Mouse (Mus musculus): ENCODE results near the gene Krtcap2. TPM values are rescaled to one million over a fixed set of nuclear protein-coding genes. Genes with fewer than 3 reads are reported as not detected.

The Krtcap2 gene
- 189 and 252 TPM in 2 replicates for polyA plus RNA-seq (2012; rRNA removed)

GRCm38 (mm10) chr3:89245688-89246171 lies at the start of gene Krtcap2:
Gene Krtcap2, plus strand, starts transcription at chr3:89245966.
- peak within 1 kb of the TSS; percentile 82 for H3K4me3 ChIP-seq (replicated peaks; ENCODE audit: extremely low read depth, low read depth, low read length)
- H3K4me1 ChIP-seq (ENCODE audit: control insufficient read depth, insufficient read depth, low read length), result peaks cover 10% of the 10 kb centered on the region
- peak; percentile 36 for DNase-seq
- TF ChIP-seq POLR2A (IDR thresholded peaks at IDR 0.05; ENCODE audit: borderline replicate concordance, extremely low read depth, low read depth, low read length), result no peak
- no peak for TF ChIP-seq CTCF (IDR thresholded peaks at IDR 0.05; ENCODE audit: insufficient read depth, low read length)
- 4% methylated on average over 20 of the region's 20 CpGs for WGBS

GRCm38 (mm10) chr3:89195979-89196877 lies 49.5 kb upstream of the Krtcap2 start:
- TF ChIP-seq CTCF (IDR thresholded peaks at IDR 0.05; ENCODE audit: insufficient read depth, low read length) (peak; percentile 40; the same call in 1 of the 2 replicates), POLR2A (IDR thresholded peaks at IDR 0.05; ENCODE audit: borderline replicate concordance, extremely low read depth, low read depth, low read length) (peak; percentile 88; the same call in 1 of the 2 replicates)
- peaks cover 3% of the 10 kb centered on the region; the same call in 1 of the 2 replicates for H3K4me1 ChIP-seq (ENCODE audit: control insufficient read depth, insufficient read depth, low read length)
- peak; percentile 80 for DNase-seq
- WGBS, result 5% methylated on average over 33 of the region's 33 CpGs
- peak overlapping the region; percentile 82 for H3K4me3 ChIP-seq (replicated peaks; ENCODE audit: extremely low read depth, low read depth, low read length)

GRCm38 (mm10) chr3:89199839-89200238 lies 45.9 kb upstream of the Krtcap2 start:
- WGBS, result 51% methylated on average over 3 of the region's 3 CpGs

GRCm38 (mm10) chr3:89202253-89203141 lies 43.3 kb upstream of the Krtcap2 start, which contains the start of gene Gba:
Gene Gba, plus strand, starts transcription at chr3:89202928.
- peak within 1 kb of the TSS; percentile 89 for H3K4me3 ChIP-seq (replicated peaks; ENCODE audit: extremely low read depth, low read depth, low read length)
- 19% methylated on average over 13 of the region's 13 CpGs for WGBS
- TF ChIP-seq POLR2A (IDR thresholded peaks at IDR 0.05; ENCODE audit: borderline replicate concordance, extremely low read depth, low read depth, low read length) (no peak; the same call in 1 of the 2 replicates), CTCF (IDR thresholded peaks at IDR 0.05; ENCODE audit: insufficient read depth, low read length) (no peak)
- H3K4me1 ChIP-seq (ENCODE audit: control insufficient read depth, insufficient read depth, low read length), result peaks cover 4% of the 10 kb centered on the region; the same call in 1 of the 2 replicates
- DNase-seq, result peak; percentile 88

More at GRCm38 (mm10) chr3:89199839-89200238, 45.9 kb upstream of the Krtcap2 start:
- Histone ChIP-seq H3K4me1 (ENCODE audit: control insufficient read depth, insufficient read depth, low read length) (peaks cover 6% of the 10 kb centered on the region; the same call in 1 of the 2 replicates), H3K4me3 (replicated peaks; ENCODE audit: extremely low read depth, low read depth, low read length) (no peak overlapping the region)
- TF ChIP-seq CTCF (IDR thresholded peaks at IDR 0.05; ENCODE audit: insufficient read depth, low read length) (no peak), POLR2A (IDR thresholded peaks at IDR 0.05; ENCODE audit: borderline replicate concordance, extremely low read depth, low read depth, low read length) (no peak)
- no peak for DNase-seq

- peak overlapping the region; percentile 89 for H3K4me3 ChIP-seq (replicated peaks; ENCODE audit: extremely low read depth, low read depth, low read length)
- DNase-seq, result no peak
- H3K4me1 ChIP-seq (ENCODE audit: control insufficient read depth, insufficient read depth, low read length), result peaks cover 4% of the 10 kb centered on the region; the same call in 1 of the 2 replicates
- 34% methylated on average over 5 of the region's 5 CpGs for WGBS
- no peak for TF ChIP-seq CTCF (IDR thresholded peaks at IDR 0.05; ENCODE audit: insufficient read depth, low read length)
- no peak for TF ChIP-seq POLR2A (IDR thresholded peaks at IDR 0.05; ENCODE audit: borderline replicate concordance, extremely low read depth, low read depth, low read length)
Measured at GRCm38 (mm10) chr3:89203142-89203514, 42.6 kb upstream of the Krtcap2 start.

- DNase-seq, result no peak
- TF ChIP-seq CTCF (IDR thresholded peaks at IDR 0.05; ENCODE audit: insufficient read depth, low read length) (no peak), POLR2A (IDR thresholded peaks at IDR 0.05; ENCODE audit: borderline replicate concordance, extremely low read depth, low read depth, low read length) (no peak)
- Histone ChIP-seq H3K4me3 (replicated peaks; ENCODE audit: extremely low read depth, low read depth, low read length) (no peak overlapping the region), H3K4me1 (ENCODE audit: control insufficient read depth, insufficient read depth, low read length) (peaks cover 4% of the 10 kb centered on the region; the same call in 1 of the 2 replicates)
- WGBS, result 92% methylated on average over 7 of the region's 7 CpGs
Measured at GRCm38 (mm10) chr3:89206079-89206478, 39.7 kb upstream of the Krtcap2 start.

GRCm38 (mm10) chr3:89206695-89207094 lies 39.1 kb upstream of the Krtcap2 start:
- TF ChIP-seq POLR2A (IDR thresholded peaks at IDR 0.05; ENCODE audit: borderline replicate concordance, extremely low read depth, low read depth, low read length), result no peak
- TF ChIP-seq CTCF (IDR thresholded peaks at IDR 0.05; ENCODE audit: insufficient read depth, low read length), result no peak
- Histone ChIP-seq H3K4me3 (replicated peaks; ENCODE audit: extremely low read depth, low read depth, low read length) (no peak overlapping the region), H3K4me1 (ENCODE audit: control insufficient read depth, insufficient read depth, low read length) (peaks cover 4% of the 10 kb centered on the region; the same call in 1 of the 2 replicates)
- WGBS, result 73% methylated on average over 2 of the region's 2 CpGs
- no peak for DNase-seq

- WGBS, result 89% methylated on average over 13 of the region's 13 CpGs
- TF ChIP-seq CTCF (IDR thresholded peaks at IDR 0.05; ENCODE audit: insufficient read depth, low read length), result no peak
- no peak for TF ChIP-seq POLR2A (IDR thresholded peaks at IDR 0.05; ENCODE audit: borderline replicate concordance, extremely low read depth, low read depth, low read length)
- no peak for DNase-seq
- peaks cover 3% of the 10 kb centered on the region; the same call in 1 of the 2 replicates for H3K4me1 ChIP-seq (ENCODE audit: control insufficient read depth, insufficient read depth, low read length)
- H3K4me3 ChIP-seq (replicated peaks; ENCODE audit: extremely low read depth, low read depth, low read length), result no peak overlapping the region
Measured at GRCm38 (mm10) chr3:89208075-89208657, 37.6 kb upstream of the Krtcap2 start.

All from lung, adult 2 months (tissue).